ENCODE assay signal across 8 mouse cellular contexts in genomic region chr16:10541598-10541930, GRCm38 (mm10). TPM values are rescaled to one million over a fixed set of nuclear protein-coding genes. Genes with fewer than 3 reads are reported as not detected.
A peak's percentile ranks its signal among the peaks of the same experiment; 100 is the strongest.
DNase-seq lines count a peak whose midpoint lies in the region; ATAC-seq and TF ChIP-seq lines count a peak whose summit lies in the region.

No protein-coding gene starts in this region.

- no peak for TF ChIP-seq CTCF in testis, adult 2 months (IDR thresholded peaks at IDR 0.05; ENCODE audit: control insufficient read depth, insufficient read depth, insufficient replicate concordance, low read depth, low read length)

- ATAC-seq in embryonic facial prominence, embryonic 14.5 days (ENCODE audit: low read depth) = no peak
- ATAC-seq in hindbrain, embryonic 12.5 days (ENCODE audit: low FRiP score) = no peak
- ATAC-seq in liver, embryonic 12.5 days = no peak
- no peak for ATAC-seq in neural tube, embryonic 13.5 days (ENCODE audit: low read depth)

- no peaks in the 10 kb centered on the region for H3K27me3 ChIP-seq in testis, adult 2 months (ENCODE audit: control insufficient read depth, insufficient read depth, low read length)
- H3K27me3 ChIP-seq in embryonic facial prominence, embryonic 14.5 days (replicated peaks; ENCODE audit: control insufficient read depth, insufficient read depth, low read length) = no peaks in the 10 kb centered on the region
- no peaks in the 10 kb centered on the region for H3K27me3 ChIP-seq in hindbrain, embryonic 12.5 days
- no peaks in the 10 kb centered on the region for H3K27me3 ChIP-seq in liver, embryonic 12.5 days (replicated peaks)
- no peaks in the 10 kb centered on the region for H3K27me3 ChIP-seq in neural tube, embryonic 13.5 days

- H3K27ac ChIP-seq in testis, adult 2 months (ENCODE audit: control insufficient read depth, insufficient read depth, low read depth, low read length) = no peak overlapping the region
- no peak overlapping the region for H3K27ac ChIP-seq in embryonic facial prominence, embryonic 14.5 days (replicated peaks; ENCODE audit: low read depth, low read length)
- no peak overlapping the region for H3K27ac ChIP-seq in hindbrain, embryonic 12.5 days
- no peak overlapping the region for H3K27ac ChIP-seq in liver, embryonic 12.5 days
- H3K27ac ChIP-seq in neural tube, embryonic 13.5 days (replicated peaks) = no peak overlapping the region; the same call in 1 of the 2 replicates

- 18% methylated on average over 7 of the region's 7 CpGs for WGBS in embryonic facial prominence, embryonic 14.5 days
- WGBS in hindbrain, embryonic 12.5 days = 34% methylated on average over 7 of the region's 7 CpGs
- 46% methylated on average over 7 of the region's 7 CpGs for WGBS in liver, embryonic 12.5 days (ENCODE audit: insufficient replicate concordance)
- 37% methylated on average over 7 of the region's 7 CpGs for WGBS in neural tube, embryonic 13.5 days

- no peaks in the 10 kb centered on the region for H3K36me3 ChIP-seq in testis, adult 2 months (ENCODE audit: control insufficient read depth, insufficient read depth, low read length)
- no peaks in the 10 kb centered on the region for H3K36me3 ChIP-seq in embryonic facial prominence, embryonic 14.5 days (ENCODE audit: control insufficient read depth, insufficient read depth, low read length)
- H3K36me3 ChIP-seq in hindbrain, embryonic 12.5 days = no peaks in the 10 kb centered on the region
- no peaks in the 10 kb centered on the region for H3K36me3 ChIP-seq in liver, embryonic 12.5 days
- no peaks in the 10 kb centered on the region for H3K36me3 ChIP-seq in neural tube, embryonic 13.5 days

- H3K9me3 ChIP-seq in embryonic facial prominence, embryonic 14.5 days (ENCODE audit: control insufficient read depth, low read length) = no peaks in the 10 kb centered on the region
- H3K9me3 ChIP-seq in hindbrain, embryonic 12.5 days (replicated peaks) = no peaks in the 10 kb centered on the region
- H3K9me3 ChIP-seq in liver, embryonic 12.5 days (replicated peaks) = no peaks in the 10 kb centered on the region
- H3K9me3 ChIP-seq in neural tube, embryonic 13.5 days = no peaks in the 10 kb centered on the region

- peaks cover 7% of the 10 kb centered on the region for H3K4me1 ChIP-seq in testis, adult 2 months (ENCODE audit: control insufficient read depth, insufficient read depth, low read length)
- peaks cover 31% of the 10 kb centered on the region for H3K4me1 ChIP-seq in embryonic facial prominence, embryonic 14.5 days (ENCODE audit: control insufficient read depth, insufficient read depth, low read length)
- peaks cover 49% of the 10 kb centered on the region for H3K4me1 ChIP-seq in hindbrain, embryonic 12.5 days
- peaks cover 45% of the 10 kb centered on the region for H3K4me1 ChIP-seq in liver, embryonic 12.5 days
- peaks cover 55% of the 10 kb centered on the region for H3K4me1 ChIP-seq in neural tube, embryonic 13.5 days (replicated peaks)

- peak overlapping the region; percentile 93 for H3K4me2 ChIP-seq in embryonic facial prominence, embryonic 14.5 days (ENCODE audit: low read depth, low read length)
- peak overlapping the region; percentile 89 for H3K4me2 ChIP-seq in hindbrain, embryonic 12.5 days (replicated peaks)
- peak overlapping the region; percentile 99 for H3K4me2 ChIP-seq in liver, embryonic 12.5 days
- peak overlapping the region; percentile 80 for H3K4me2 ChIP-seq in neural tube, embryonic 13.5 days

- no peak for TF ChIP-seq POLR2A in testis, adult 2 months (IDR thresholded peaks at IDR 0.05; ENCODE audit: control insufficient read depth, low read depth, low read length)

- H3K9ac ChIP-seq in embryonic facial prominence, embryonic 14.5 days (ENCODE audit: low read depth, low read length) = peak overlapping the region; percentile 88
- peak overlapping the region; percentile 96 for H3K9ac ChIP-seq in hindbrain, embryonic 12.5 days
- 0 out of 2 replicates have a peak overlapping the region, but pooled peaks have one; percentile 27 for H3K9ac ChIP-seq in liver, embryonic 12.5 days
- H3K9ac ChIP-seq in neural tube, embryonic 13.5 days = peak overlapping the region; percentile 97

- DNase-seq in testis, postnatal 14 days (ENCODE audit: low spot score) = no peak
- peak; percentile 64 for DNase-seq in embryonic facial prominence, embryonic 14.5 days (ENCODE audit: low spot score)
- no peak for DNase-seq in layer of hippocampus, adult 9-10 months (ENCODE audit: low spot score)
- DNase-seq in ovary, adult 18-20 months (ENCODE audit: low spot score) = no peak

- H3K4me3 ChIP-seq in testis, adult 2 months (ENCODE audit: control insufficient read depth, low read depth, low read length) = peak overlapping the region; percentile 10; the same call in 1 of the 2 replicates
- peak overlapping the region; percentile 93 for H3K4me3 ChIP-seq in embryonic facial prominence, embryonic 14.5 days (ENCODE audit: low read depth, low read length)
- H3K4me3 ChIP-seq in hindbrain, embryonic 12.5 days = peak overlapping the region; percentile 96
- peak overlapping the region; percentile 78 for H3K4me3 ChIP-seq in liver, embryonic 12.5 days
- H3K4me3 ChIP-seq in neural tube, embryonic 13.5 days = peak overlapping the region; percentile 95

RNA-seq across cellular contexts. Expression of gene Dexi, which starts 1.3 kb away (rescaled TPM):
- 16.4 and 17.7 TPM in 2 replicates for polyA plus RNA-seq in testis, adult 2 months (2012; rRNA removed)
- polyA plus RNA-seq in embryonic facial prominence, embryonic 14.5 days (2014; fragmentation: Nextera tagmentation; extraction: Ambion mirVana) = 28.0 and 30.3 TPM in 2 replicates
- polyA plus RNA-seq in hindbrain, embryonic 12.5 days (2016; fragmentation: Nextera tagmentation; extraction: Ambion mirVana) = 22.2 and 27.6 TPM in 2 replicates
- 7.6 and 7.8 TPM in 2 replicates for polyA plus RNA-seq in liver, embryonic 12.5 days (2016; fragmentation: Nextera tagmentation; extraction: Ambion mirVana)
- polyA plus RNA-seq in neural tube, embryonic 13.5 days (2015; fragmentation: Nextera tagmentation; extraction: Ambion mirVana) = 19.1 and 21.8 TPM in 2 replicates

RNA-seq across cellular contexts. Expression of gene Clec16a, which starts 3.6 kb away (rescaled TPM):
- polyA plus RNA-seq in testis, adult 2 months (2012; rRNA removed) = 30.6 and 30.8 TPM in 2 replicates
- 26.8 and 29.6 TPM in 2 replicates for polyA plus RNA-seq in embryonic facial prominence, embryonic 14.5 days (2014; fragmentation: Nextera tagmentation; extraction: Ambion mirVana)
- 51.4 and 55.5 TPM in 2 replicates for polyA plus RNA-seq in hindbrain, embryonic 12.5 days (2016; fragmentation: Nextera tagmentation; extraction: Ambion mirVana)
- 15.7 and 17.3 TPM in 2 replicates for polyA plus RNA-seq in liver, embryonic 12.5 days (2016; fragmentation: Nextera tagmentation; extraction: Ambion mirVana)
- polyA plus RNA-seq in neural tube, embryonic 13.5 days (2015; fragmentation: Nextera tagmentation; extraction: Ambion mirVana) = 68.7 and 69.0 TPM in 2 replicates

Comparison
In these comparisons a context has a peak if more than half of its experiments do, and no peak if none do; other contexts are left out.
1. H3K4me3 ChIP-seq: peak in every context shown above with its lines; median percentile 96 in hindbrain, embryonic 12.5 days; 95 in neural tube, embryonic 13.5 days; 93 in embryonic facial prominence, embryonic 14.5 days; 78 in liver, embryonic 12.5 days; 10 in testis, adult 2 months.
2. H3K9ac ChIP-seq: peak in every context shown above with its lines; median percentile 97 in neural tube, embryonic 13.5 days; 96 in hindbrain, embryonic 12.5 days; 88 in embryonic facial prominence, embryonic 14.5 days; 27 in liver, embryonic 12.5 days.